Comparison of ENCODE assay signal across 21 mouse cellular contexts in the genomic region with DNA sequence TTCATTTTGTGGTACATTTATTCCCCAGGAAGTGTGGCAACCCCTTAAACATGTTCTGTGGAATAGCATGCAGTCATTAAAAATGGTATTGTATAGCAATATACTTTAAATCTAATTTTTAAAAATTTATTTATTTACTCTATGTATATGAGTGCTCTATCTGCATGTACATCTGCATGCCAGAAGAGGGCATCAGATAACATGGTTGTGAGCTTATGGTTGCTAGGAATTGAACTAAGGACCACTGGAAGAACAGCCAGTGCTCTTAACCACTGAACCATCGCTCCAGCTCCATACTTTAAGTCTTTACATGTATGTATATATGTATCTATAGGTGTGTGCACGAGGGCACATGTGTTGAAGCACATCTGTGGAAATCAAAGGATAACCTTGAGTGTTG.
DNase-seq lines count a peak whose midpoint lies in the region; ATAC-seq and TF ChIP-seq lines count a peak whose summit lies in the region.
"Had no signal": no experiment of that assay in that cellular context is flagged by ENCODE, and none has a peak within 500 bp of the region (broad histone marks: within the 10 kb centered on the region; RNA-seq: fewer than 3 reads in every experiment).

No protein-coding gene starts in this region.

- no peaks in the 10 kb centered on the region for H3K79me2 ChIP-seq in MEL (ENCODE audit: control insufficient read depth, insufficient read depth, low read length, poor library complexity)

- TF ChIP-seq RAD21 in MEL (IDR thresholded peaks at IDR 0.05; ENCODE audit: low read depth, low read length) = peak; percentile 42

- H3K4me3 ChIP-seq in hindbrain, postnatal 0 days (ENCODE audit: low read length) = no peak overlapping the region
- H3K4me3 ChIP-seq in hindbrain, embryonic 13.5 days = no peak overlapping the region
- no peak overlapping the region for H3K4me3 ChIP-seq in midbrain, embryonic 11.5 days (ENCODE audit: low read depth, low read length)
- H3K4me3 ChIP-seq in midbrain, embryonic 15.5 days = no peak overlapping the region
- no peak overlapping the region for H3K4me3 ChIP-seq in MEL (ENCODE audit: control insufficient read depth in 1 of 2, insufficient read depth in 1 of 2, low read depth in 2 of 2, low read length in 2 of 2)
- H3K4me3 ChIP-seq: embryonic facial prominence, embryonic 13.5 days; heart, embryonic 10.5 days; limb, embryonic 10.5 days; liver, embryonic 12.5 days; megakaryocyte, embryonic 14.5 days; neural tube, embryonic 15.5 days had no signal

- WGBS in hindbrain, postnatal 0 days = 77% methylated on average over 2 of the region's 2 CpGs
- 79% methylated on average over 2 of the region's 2 CpGs for WGBS in hindbrain, embryonic 13.5 days
- WGBS in midbrain, embryonic 11.5 days = 75% methylated on average over 2 of the region's 2 CpGs
- 79% methylated on average over 2 of the region's 2 CpGs for WGBS in midbrain, embryonic 15.5 days

- TF ChIP-seq CTCF in hindbrain, postnatal 0 days (IDR thresholded peaks at IDR 0.05; ENCODE audit: low read depth) = peak; percentile 27; the same call in 1 of the 2 replicates
- peak in 1 of 3 experiments; percentile 37; a peak in 2 of 6 replicates for TF ChIP-seq CTCF in MEL (IDR thresholded peaks at IDR 0.05 in 2 of 3, conservative IDR thresholded peaks at IDR 0.05 in 1 of 3; ENCODE audit: control insufficient read depth in 1 of 3, insufficient read depth in 1 of 3, low read depth in 2 of 3, low read length in 3 of 3, poor library complexity in 1 of 3, severe bottlenecking in 1 of 3)

- TF ChIP-seq EP300 in MEL (IDR thresholded peaks at IDR 0.05; ENCODE audit: low read depth in 1 of 2, low read length in 2 of 2) = no peak

- H3K36me3 ChIP-seq in hindbrain, postnatal 0 days (ENCODE audit: insufficient read depth, low read length) = no peaks in the 10 kb centered on the region
- no peaks in the 10 kb centered on the region for H3K36me3 ChIP-seq in hindbrain, embryonic 13.5 days
- no peaks in the 10 kb centered on the region for H3K36me3 ChIP-seq in midbrain, embryonic 11.5 days (ENCODE audit: control insufficient read depth, insufficient read depth, low read length)
- H3K36me3 ChIP-seq in midbrain, embryonic 15.5 days (replicated peaks) = no peaks in the 10 kb centered on the region
- no peaks in the 10 kb centered on the region for H3K36me3 ChIP-seq in MEL (ENCODE audit: control insufficient read depth in 1 of 2, insufficient read depth in 2 of 2, low read length in 2 of 2)
- H3K36me3 ChIP-seq: embryonic facial prominence, embryonic 13.5 days; heart, embryonic 10.5 days; liver, embryonic 12.5 days; neural tube, embryonic 15.5 days had no signal

- H3K27me3 ChIP-seq in hindbrain, postnatal 0 days (ENCODE audit: insufficient read depth, low read length) = no peaks in the 10 kb centered on the region
- no peaks in the 10 kb centered on the region for H3K27me3 ChIP-seq in hindbrain, embryonic 13.5 days
- no peaks in the 10 kb centered on the region for H3K27me3 ChIP-seq in midbrain, embryonic 11.5 days (ENCODE audit: control insufficient read depth, insufficient read depth, low read length)
- no peaks in the 10 kb centered on the region for H3K27me3 ChIP-seq in midbrain, embryonic 15.5 days (replicated peaks)
- H3K27me3 ChIP-seq in MEL (ENCODE audit: control insufficient read depth in 1 of 2, insufficient read depth in 2 of 2, low read length in 2 of 2) = no peaks in the 10 kb centered on the region; a peak in 1 of 4 replicates
- H3K27me3 ChIP-seq: embryonic facial prominence, embryonic 13.5 days; liver, embryonic 12.5 days; neural tube, embryonic 15.5 days had no signal

- TF ChIP-seq POLR2A in MEL (IDR thresholded peaks at IDR 0.05; ENCODE audit: control insufficient read depth in 1 of 2, insufficient read depth in 1 of 2, low read depth in 1 of 2, low read length in 2 of 2, poor library complexity in 1 of 2) = no peak

- no peak for ATAC-seq in hindbrain, postnatal 0 days
- ATAC-seq in hindbrain, embryonic 13.5 days (ENCODE audit: low FRiP score) = no peak
- no peak for ATAC-seq in midbrain, embryonic 11.5 days (ENCODE audit: low FRiP score)
- no peak for ATAC-seq in midbrain, embryonic 15.5 days (replicated peaks)
- ATAC-seq: liver, embryonic 12.5 days had no signal

- no peak overlapping the region for H3K9ac ChIP-seq in hindbrain, postnatal 0 days (replicated peaks; ENCODE audit: low read length)
- H3K9ac ChIP-seq in hindbrain, embryonic 13.5 days = no peak overlapping the region
- no peak overlapping the region for H3K9ac ChIP-seq in midbrain, embryonic 11.5 days (ENCODE audit: low read length)
- no peak overlapping the region for H3K9ac ChIP-seq in midbrain, embryonic 15.5 days
- H3K9ac ChIP-seq in MEL (ENCODE audit: control insufficient read depth, low read depth, low read length, poor library complexity, severe bottlenecking) = no peak overlapping the region
- H3K9ac ChIP-seq: embryonic facial prominence, embryonic 13.5 days; hindbrain, embryonic 14.5 days; liver, embryonic 12.5 days; neural tube, embryonic 15.5 days had no signal

- no peak overlapping the region for H3K27ac ChIP-seq in hindbrain, postnatal 0 days
- H3K27ac ChIP-seq in hindbrain, embryonic 13.5 days = no peak overlapping the region
- no peak overlapping the region for H3K27ac ChIP-seq in midbrain, embryonic 11.5 days (ENCODE audit: low read depth, low read length)
- no peak overlapping the region for H3K27ac ChIP-seq in midbrain, embryonic 15.5 days
- H3K27ac ChIP-seq in MEL (ENCODE audit: control insufficient read depth, low read depth, low read length) = no peak overlapping the region
- H3K27ac ChIP-seq: embryonic facial prominence, embryonic 13.5 days; heart, embryonic 10.5 days; hindbrain, embryonic 14.5 days; limb, embryonic 10.5 days; liver, embryonic 12.5 days; neural tube, embryonic 15.5 days had no signal

- no peaks in the 10 kb centered on the region for H3K9me3 ChIP-seq in hindbrain, postnatal 0 days (ENCODE audit: low read length)
- no peaks in the 10 kb centered on the region for H3K9me3 ChIP-seq in hindbrain, embryonic 13.5 days
- H3K9me3 ChIP-seq in midbrain, embryonic 11.5 days (ENCODE audit: control insufficient read depth, low read length) = no peaks in the 10 kb centered on the region
- no peaks in the 10 kb centered on the region for H3K9me3 ChIP-seq in midbrain, embryonic 15.5 days
- H3K9me3 ChIP-seq in MEL (replicated peaks; ENCODE audit: insufficient read depth, low read length) = no peaks in the 10 kb centered on the region
- H3K9me3 ChIP-seq: embryonic facial prominence, embryonic 13.5 days; heart, embryonic 10.5 days; limb, embryonic 10.5 days; liver, embryonic 12.5 days; megakaryocyte, embryonic 14.5 days; neural tube, embryonic 15.5 days had no signal

- H3K4me2 ChIP-seq in hindbrain, postnatal 0 days (ENCODE audit: low read depth, low read length) = no peak overlapping the region
- no peak overlapping the region for H3K4me2 ChIP-seq in hindbrain, embryonic 13.5 days
- no peak overlapping the region for H3K4me2 ChIP-seq in midbrain, embryonic 11.5 days
- H3K4me2 ChIP-seq in midbrain, embryonic 15.5 days = no peak overlapping the region
- H3K4me2 ChIP-seq: embryonic facial prominence, embryonic 13.5 days; hindbrain, embryonic 14.5 days; liver, embryonic 12.5 days; neural tube, embryonic 15.5 days had no signal

- no peaks in the 10 kb centered on the region for H3K4me1 ChIP-seq in hindbrain, postnatal 0 days (ENCODE audit: insufficient read depth, low read length)
- H3K4me1 ChIP-seq in hindbrain, embryonic 13.5 days (replicated peaks) = peaks cover 7% of the 10 kb centered on the region
- H3K4me1 ChIP-seq in midbrain, embryonic 11.5 days (ENCODE audit: control insufficient read depth, insufficient read depth, low read length) = no peaks in the 10 kb centered on the region
- no peaks in the 10 kb centered on the region; the same call in 1 of the 2 replicates for H3K4me1 ChIP-seq in midbrain, embryonic 15.5 days
- no peaks in the 10 kb centered on the region for H3K4me1 ChIP-seq in MEL (ENCODE audit: control insufficient read depth in 1 of 2, insufficient read depth in 2 of 2, low read length in 2 of 2)
- H3K4me1 ChIP-seq: liver, embryonic 12.5 days had no signal

- no peak for DNase-seq in hindbrain, postnatal 0 days (ENCODE audit: low spot score)
- DNase-seq in midbrain, embryonic 11.5 days (ENCODE audit: low spot score, missing footprints) = peak; percentile 68
- no peak for DNase-seq in MEL (ENCODE audit: low read depth, low spot score)
- no peak for DNase-seq in ovary, adult 18-20 months (ENCODE audit: low spot score)
- DNase-seq in adrenal gland, postnatal 10 days = no peak
- DNase-seq: cerebellum, adult 8-10 months; gastrocnemius, postnatal 10 days; heart, postnatal 10 days; kidney, adult 9 months; kidney, postnatal 4 days; layer of hippocampus, postnatal 36 days; thymus, postnatal 36 days had no signal

TF ChIP-seq in MEL, 35 proteins besides CTCF, POLR2A, EP300 and RAD21:
- TF ChIP-seq ZC3H11A (IDR thresholded peaks at IDR 0.05; ENCODE audit: low read depth, low read length) (peak; percentile 40; the same call in 1 of the 2 replicates), BHLHE40 (IDR thresholded peaks at IDR 0.05; ENCODE audit: borderline replicate concordance, low read depth, low read length) (no peak), ZKSCAN1 (IDR thresholded peaks at IDR 0.05; ENCODE audit: low read depth, low read length) (no peak), TAL1 (IDR thresholded peaks at IDR 0.05; ENCODE audit: low read length) (no peak), ELF1 (IDR thresholded peaks at IDR 0.05; ENCODE audit: low read depth, low read length) (no peak), NELFE (IDR thresholded peaks at IDR 0.05; ENCODE audit: low read depth, low read length) (no peak), MXI1 (IDR thresholded peaks at IDR 0.05; ENCODE audit: low read depth, low read length) (no peak), MYB (IDR thresholded peaks at IDR 0.05; ENCODE audit: low read depth, low read length) (no peak), TBP (IDR thresholded peaks at IDR 0.05; ENCODE audit: low read depth, low read length) (no peak), MAFK (IDR thresholded peaks at IDR 0.05; ENCODE audit: borderline replicate concordance, low read depth, low read length) (no peak), MAZ (IDR thresholded peaks at IDR 0.05; ENCODE audit: low read depth, low read length) (no peak), SMC3 (IDR thresholded peaks at IDR 0.05; ENCODE audit: low read depth, low read length) (peak; percentile 55), RCOR1 (IDR thresholded peaks at IDR 0.05; ENCODE audit: low read depth, low read length) (no peak), CHD2 (IDR thresholded peaks at IDR 0.05; ENCODE audit: low read length) (no peak), NRF1 (IDR thresholded peaks at IDR 0.05; ENCODE audit: insufficient read depth, low read depth, low read length, poor library complexity, severe bottlenecking) (no peak)
